Mouse (Mus musculus) MEL-GATA-1-ER (cell line): ENCODE data around the gene Pdss2.

Experiments
- DNase-seq: peaks from one replicate; pipeline ENCODE4 v3.0.0-alpha.2; 2012; ENCODE audit warnings: low read depth; ENCODE audit errors: extremely low read depth

Gene Pdss2

DNA sequence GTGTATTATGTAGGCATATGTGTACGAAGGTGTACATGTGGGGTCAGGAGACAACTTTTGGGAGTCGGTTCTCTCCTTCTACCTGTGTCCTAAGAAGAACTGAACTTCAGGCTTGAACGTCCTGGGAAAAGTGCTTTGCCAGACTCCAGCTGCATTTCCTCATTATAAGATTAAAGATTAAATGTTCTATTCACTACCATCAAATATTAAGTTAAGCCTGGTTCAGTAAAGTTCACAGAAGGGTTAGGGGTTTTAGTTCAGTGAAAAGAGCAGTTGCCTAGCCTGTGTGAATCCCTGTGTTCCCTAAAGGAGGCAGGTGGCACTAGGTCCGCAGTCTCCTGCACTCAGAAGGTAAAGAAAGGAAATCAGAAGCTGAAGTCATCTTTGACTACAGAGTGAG, 213.0 kb downstream of the Pdss2 start:
- no peak for DNase-seq

GRCm38 (mm10) chr10:43435757-43436156, 214.5 kb downstream of the Pdss2 start:
- DNase-seq = no peak

DNA sequence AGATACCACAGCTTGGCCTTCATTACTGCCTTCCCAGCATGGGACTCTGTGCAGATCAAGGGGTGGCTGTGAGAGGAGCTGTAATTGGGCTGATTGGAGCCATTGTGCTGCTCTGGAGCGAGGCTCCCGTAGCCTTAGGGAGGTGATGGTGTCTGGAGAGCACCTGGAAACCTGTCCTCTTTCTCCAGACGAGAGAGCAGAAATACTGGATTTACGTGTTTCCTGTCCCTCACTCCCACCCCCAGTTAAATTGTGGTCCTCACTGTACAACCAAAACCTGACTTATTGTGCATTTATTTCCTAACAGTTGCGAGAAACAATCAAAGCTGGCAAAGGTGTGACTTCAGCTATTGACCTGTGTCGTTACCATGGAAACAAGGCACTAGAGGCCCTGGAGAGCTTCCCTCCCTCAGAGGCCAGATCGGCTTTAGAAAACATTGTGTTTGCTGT, 218.2 kb downstream of the Pdss2 start:
- no peak for DNase-seq

DNA sequence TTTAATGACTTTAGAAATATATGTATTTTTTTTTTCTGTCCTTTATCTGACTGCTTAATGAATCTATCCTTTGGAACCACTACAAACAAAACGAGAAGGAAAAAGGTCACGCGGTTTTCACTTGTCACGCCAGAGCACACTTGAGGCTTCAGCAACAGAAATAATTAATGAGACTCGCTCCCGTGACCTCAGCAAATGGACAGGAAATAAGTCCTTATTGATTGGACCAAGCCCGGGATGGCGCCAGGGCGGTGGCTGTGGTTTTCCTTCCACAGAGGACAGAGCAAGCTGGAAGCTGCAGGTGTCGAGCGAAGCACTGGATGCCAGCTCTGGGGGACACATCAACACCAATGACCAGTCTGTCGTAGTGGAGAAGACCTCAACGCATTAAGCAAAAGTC, 218.8 kb downstream of the Pdss2 start:
- DNase-seq = no peak

DNA sequence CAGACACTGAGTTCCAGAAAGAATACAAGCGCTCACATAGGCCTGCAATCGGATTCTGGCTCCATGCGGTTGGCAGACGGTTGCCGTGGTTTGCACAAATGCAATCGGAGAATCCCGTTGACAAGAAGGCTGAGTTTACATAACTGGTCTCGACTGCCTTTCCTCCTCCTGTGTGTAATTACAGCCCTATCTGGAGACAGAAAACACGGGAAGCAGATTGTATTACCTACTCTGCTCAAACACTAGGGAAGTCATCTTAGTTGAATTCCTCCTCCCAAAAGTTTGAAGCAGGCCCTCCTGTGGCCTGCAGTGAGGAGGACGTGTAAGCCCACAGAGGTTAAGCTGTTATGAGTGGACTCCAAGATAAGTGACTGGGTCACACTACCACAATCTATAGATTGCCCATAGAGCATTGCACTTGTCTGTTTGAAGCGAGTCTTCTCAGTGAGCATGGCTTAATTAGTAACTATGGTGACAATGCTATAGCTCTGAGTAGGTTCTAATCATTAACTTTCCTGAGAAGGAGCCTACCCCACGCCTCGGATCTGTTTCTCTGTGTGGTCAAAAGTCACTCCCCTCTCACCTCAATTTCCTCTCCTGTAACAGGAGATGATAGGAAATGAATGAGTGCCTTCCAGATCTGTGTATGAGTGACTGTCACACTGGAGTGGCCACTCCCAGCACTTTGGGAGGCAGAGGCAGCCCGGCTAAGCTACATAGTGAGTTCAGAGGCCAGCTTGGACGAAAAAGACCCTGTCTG, 219.9 kb downstream of the Pdss2 start:
- no peak for DNase-seq

DNA sequence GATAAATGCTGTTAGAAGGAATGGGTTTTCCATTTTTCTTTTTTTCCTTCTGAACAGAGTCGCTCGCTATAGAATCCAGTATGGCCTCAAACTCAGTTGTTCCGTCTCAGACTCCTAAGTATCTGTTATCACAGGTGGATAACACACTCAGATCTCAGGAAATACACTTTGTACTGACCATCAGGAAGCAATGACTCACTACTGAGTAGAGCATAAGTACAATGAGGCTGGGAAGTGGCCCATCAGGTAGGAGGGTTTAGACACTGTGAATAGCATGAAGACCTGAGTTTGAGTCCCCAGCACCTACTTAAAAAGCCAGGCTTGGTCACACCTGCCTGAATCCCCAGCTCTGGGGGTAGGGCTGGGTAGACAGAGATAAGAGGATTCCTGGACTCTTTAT, 227.4 kb downstream of the Pdss2 start:
- DNase-seq = no peak

- DNase-seq = no peak
Observed at GRCm38 (mm10) chr10:43451848-43452662, 230.8 kb downstream of the Pdss2 start.

DNA sequence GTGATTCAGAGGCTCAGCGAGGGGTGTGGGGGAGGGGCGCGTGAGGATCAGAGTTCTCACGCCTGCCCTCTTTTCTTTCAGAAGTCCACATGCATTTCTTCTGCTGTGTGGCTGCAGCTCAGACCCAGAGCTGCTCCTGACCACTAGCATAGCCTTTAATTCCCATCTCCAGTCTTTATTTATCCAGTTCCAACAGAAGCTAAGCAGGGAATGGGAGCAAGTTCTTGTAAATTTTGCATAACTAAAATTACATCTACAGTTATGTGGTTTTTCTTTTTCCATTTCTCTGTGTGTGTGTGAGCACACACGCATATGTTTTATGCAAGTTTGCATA, 231.3 kb downstream of the Pdss2 start:
- DNase-seq = no peak

- DNase-seq = no peak
Observed at GRCm38 (mm10) chr10:43454219-43454618, 232.9 kb downstream of the Pdss2 start.

DNA sequence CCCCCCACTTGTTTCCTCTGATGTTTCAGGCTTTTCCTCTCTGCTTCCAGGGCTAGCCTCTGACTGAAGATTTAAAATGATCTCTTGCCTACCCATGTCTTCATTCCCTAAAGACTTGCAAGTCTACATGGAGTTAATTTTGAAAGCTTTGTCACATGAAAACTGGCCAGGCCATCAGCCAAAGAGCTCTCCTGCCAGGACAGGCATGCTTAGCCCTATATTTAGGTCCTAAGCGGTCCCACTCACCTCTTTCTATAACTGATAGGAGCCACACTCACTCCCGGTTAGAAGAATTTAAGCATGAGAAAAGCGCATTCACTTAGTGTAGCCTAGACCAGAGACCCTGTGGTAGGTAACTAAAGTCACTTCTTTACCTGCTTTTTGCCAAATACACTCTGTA, 233.4 kb downstream of the Pdss2 start:
- DNase-seq = no peak

DNA sequence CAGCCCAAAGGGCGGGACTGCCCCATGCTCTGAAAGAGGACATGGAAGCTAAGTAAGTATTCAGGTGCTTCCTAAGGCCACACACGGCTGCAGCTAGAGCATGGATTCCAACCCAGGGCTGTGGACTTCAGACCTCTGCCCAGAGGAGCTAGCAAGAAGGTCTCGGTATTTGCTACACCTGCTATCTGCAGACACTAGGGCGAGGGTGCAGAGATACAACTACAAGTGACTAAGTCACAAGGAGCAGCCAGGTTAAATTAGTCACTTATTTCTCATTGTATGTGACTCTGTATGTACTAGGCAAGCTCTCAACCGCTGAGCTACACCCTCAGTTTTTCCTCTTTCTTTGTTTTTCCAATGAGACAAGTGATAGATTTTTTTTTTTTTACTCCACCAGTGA, 241.5 kb downstream of the Pdss2 start:
- no peak for DNase-seq

DNA sequence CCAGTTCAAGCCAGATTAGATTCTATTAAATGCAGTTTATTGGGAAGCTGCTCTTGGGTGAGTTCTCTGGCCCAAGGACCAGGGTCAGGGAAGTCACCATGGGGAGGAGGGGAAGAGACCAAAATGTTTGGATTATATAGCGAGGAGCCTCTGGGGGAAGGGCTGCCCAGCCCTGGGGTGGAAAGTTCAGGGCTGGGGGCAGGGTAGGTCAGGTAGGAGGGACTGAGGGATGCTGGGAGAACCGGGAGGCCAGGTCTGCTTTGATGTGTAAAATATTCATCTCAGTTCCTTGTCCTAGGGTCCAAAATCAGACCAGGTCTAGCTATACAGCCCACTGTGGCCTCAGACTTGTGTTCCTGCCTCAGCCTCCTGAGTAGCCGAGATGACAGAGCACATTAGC, 241.9 kb downstream of the Pdss2 start:
- DNase-seq = no peak

DNA sequence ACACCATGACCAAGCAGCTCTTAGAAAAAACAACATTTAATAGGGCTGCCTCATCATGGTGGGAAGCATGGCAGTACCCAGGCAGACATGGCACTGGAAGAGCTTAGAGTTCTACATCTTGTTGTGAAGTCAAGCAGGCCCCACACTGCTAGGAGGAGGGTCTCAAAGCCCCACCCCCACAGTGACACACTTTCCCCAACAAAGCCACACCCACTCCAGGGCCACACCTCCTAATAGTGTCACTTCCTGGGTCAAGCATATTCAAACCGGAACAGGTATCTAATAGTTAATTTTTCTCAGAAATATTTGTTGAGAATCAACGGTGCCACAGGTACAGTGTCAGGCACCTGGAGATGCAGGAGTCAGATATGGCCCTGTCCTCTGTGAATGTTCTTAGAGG, 244.9 kb downstream of the Pdss2 start:
- DNase-seq = no peak

DNA sequence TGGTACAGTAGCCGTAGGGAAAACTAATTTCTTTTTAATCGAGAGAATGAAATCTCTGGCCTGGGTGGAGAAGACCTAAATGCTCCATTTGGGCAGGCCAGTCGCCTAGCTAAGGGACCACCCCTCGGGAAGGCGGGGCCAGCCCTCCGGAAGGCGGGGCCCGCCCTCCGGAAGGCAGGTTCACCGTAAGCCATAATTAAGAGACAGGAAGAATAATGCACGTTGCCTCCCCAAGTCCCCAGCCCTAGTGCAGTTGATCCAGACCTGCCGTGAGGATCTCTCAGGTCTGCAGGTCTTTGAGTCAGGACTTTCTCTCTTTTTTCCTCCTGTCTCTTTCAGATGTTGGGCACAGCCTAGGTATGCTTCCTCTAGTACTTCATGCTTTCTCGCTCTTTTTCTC, 246.4 kb downstream of the Pdss2 start:
- peak; percentile 63 for DNase-seq

GRCm38 (mm10) chr10:43468293-43468692, 247.0 kb downstream of the Pdss2 start:
- DNase-seq = no peak

DNA sequence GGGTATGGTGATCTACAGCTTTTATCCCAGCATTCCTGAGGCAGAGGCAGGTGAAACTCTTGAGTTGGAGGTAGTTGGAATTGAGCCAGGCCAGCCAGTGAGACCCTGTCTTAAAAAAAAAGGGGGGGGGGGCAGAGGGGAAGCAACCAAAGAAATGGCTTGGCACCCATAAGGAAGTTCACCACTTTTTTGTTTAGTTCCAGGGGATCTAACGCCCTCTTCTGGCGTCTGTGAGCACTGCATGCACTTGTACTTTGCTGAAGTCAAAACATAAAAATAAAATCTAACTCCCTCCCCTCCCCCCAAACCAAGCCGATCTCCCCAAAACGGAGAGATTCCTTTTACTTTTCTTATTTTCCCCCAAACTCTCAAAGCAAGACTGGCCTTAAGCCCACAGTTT, 254.1 kb downstream of the Pdss2 start:
- DNase-seq = peak; percentile 51

DNA sequence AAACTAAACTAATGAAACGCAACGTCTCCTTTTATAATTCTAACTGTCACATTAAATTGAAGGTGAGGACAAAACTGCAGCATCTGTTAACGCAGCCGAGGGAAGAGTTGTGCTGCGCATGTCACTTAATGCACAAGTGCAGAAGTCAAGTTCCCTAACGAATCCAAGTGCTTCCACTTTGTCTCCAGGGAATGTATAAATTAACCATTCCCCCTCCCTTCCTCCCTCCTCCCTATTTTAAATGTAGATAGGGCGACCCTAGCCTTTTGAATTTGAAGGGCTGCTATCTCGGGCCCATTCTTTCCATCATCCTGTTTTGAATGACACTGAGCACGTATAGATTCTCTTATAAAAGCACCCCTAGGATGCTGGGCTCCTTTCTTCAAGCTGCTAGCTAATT, 256.2 kb downstream of the Pdss2 start:
- DNase-seq = no peak

DNA sequence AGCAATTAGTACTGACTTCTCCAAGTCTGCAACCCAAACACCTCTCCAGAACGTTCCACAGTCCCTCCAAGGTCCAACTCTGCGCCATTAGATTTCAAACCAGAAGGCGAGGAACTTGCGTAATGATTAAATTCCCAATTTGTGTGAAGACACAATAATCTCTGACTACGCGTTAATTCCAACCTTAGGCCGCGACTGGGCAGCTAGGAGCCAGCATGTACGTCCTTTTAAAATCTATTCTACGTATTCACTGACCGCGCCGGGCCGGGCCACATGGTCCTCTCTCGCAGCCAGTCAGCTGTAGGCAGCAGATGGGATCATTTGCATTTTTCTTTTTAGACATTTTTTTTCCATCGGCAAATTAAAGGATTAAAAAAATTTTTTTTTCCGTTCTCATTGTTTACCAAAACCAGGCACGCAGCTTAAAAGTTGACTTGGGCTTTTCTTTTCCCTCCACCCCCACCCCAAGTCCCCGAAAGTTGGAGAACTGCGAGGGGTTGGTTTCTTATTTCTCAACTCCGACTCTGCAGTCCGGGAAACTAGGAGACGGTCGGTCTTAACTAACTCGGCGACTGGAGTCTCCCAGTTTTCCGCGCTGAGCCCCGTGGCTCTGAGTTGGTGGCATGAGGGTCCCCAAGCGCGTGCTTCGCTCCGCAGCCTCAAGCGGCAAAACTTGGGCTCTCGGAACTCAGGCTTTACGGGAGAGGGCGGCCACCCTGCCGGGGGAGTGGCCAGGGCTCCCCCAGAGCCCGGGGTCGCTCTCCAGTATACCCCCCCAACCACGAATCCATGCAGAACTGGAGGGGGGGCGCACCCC, 256.8 kb downstream of the Pdss2 start:
- peak; percentile 63 for DNase-seq

- no peak for DNase-seq
Observed at GRCm38 (mm10) chr10:43478751-43479435, 257.6 kb downstream of the Pdss2 start, which contains the start of gene Bend3. Gene Bend3 (plus strand): TSS chr10:43478831.

DNA sequence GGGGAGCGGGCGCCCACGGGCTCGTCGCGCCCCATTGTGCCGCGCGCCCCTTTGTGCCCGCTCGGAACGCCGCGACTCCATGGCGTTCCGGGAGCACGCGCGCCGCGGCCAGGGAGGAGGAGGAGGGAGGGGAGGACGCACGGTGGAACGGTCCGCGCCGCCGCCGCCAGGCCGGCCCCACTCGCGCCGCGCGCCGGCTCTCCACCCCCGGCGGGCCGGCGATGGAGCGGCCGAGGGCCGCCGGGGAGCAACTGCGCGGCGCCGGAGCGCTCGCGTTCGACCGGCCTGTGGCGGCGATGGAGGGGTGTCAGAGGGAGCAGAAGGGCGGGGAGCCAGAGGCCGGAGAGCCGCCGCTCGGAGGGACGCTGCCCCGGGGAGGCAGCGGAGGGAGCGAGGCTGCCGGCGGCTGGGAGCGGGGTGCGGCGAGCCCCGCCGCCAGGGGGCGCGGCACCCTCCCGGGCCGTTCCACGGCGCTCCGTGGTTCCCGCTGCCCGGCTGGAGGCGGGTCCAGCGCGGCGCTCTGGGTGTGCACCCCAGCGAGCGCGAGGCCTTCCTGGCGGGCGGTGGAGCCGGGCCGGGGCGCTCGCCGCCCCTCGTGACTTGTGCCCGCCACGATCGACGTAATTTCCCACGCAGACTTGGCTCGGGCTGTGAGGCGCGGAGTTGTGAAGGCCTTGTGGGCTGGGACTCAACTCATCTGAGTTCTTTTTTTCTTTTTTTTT, 258.3 kb downstream of the Pdss2 start:
- DNase-seq = no peak
